Mouse (Mus musculus) kidney, postnatal 25 days (tissue): ENCODE results near the gene Lrrk1.

Experiments used
- DNase-seq, 2 experiments: peaks; one replicate each; pipeline ENCODE4 v3.0.0; 2021; ENCODE audit warnings: mixed read lengths in 2 of 2

The Lrrk1 gene

DNA sequence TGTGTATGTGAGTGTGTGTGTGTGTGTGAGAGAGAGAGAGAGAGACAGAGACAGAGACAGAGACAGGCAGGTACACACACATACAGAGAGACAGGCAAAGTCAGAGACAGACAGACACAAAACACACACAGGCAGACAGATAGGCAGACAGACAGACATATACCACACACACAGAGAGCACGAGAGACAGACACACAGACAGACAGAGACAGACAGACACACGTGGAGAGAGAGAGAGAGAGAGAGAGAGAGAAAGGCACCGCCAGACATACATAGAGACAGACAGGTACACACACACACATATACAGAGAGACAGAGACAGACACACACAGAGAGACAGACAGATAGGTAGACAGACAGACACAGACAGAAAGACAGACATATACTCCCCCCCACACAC lies 138.7 kb downstream of the Lrrk1 start:
- DNase-seq = no peak

DNA sequence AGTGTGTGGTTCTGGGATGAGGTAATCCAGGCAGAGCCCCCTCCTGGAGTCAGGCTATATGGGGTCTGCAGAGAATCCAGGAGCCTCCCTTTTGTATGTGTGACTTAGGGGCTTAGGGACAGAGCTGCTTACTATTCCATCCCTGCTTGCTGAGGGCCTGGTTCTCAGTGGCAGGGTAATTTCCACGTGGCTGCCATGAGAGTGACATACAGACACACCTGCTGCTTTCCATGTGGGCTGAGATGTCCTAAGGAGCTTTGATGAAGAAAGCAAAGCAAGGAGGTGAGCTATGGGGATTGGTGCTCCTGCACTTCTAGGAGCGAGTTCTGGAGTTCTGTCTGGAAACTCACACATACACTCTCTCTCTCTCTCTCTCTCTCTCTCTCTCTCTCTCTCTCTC lies 139.1 kb downstream of the Lrrk1 start:
- DNase-seq = no peak

DNA sequence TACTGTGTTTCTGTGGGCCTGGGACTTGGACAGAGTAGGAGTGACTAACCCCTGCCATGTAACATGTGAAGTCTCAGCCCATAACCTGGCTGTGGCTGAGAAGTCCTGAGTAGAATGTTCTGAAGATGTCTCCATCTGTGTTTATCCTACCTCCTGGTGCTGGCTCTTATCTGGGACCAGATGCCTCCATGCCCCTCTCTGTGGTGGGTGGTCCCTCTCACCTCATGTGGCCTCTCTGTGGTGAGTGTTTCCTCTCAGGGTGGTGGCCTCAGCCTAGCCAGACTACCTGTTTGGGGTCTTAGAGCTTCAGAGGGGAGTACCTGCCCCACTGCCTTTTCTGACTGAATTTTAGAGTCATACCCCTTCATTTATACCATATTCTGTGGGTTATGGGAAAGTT lies 139.9 kb downstream of the Lrrk1 start:
- no peak for DNase-seq

DNA sequence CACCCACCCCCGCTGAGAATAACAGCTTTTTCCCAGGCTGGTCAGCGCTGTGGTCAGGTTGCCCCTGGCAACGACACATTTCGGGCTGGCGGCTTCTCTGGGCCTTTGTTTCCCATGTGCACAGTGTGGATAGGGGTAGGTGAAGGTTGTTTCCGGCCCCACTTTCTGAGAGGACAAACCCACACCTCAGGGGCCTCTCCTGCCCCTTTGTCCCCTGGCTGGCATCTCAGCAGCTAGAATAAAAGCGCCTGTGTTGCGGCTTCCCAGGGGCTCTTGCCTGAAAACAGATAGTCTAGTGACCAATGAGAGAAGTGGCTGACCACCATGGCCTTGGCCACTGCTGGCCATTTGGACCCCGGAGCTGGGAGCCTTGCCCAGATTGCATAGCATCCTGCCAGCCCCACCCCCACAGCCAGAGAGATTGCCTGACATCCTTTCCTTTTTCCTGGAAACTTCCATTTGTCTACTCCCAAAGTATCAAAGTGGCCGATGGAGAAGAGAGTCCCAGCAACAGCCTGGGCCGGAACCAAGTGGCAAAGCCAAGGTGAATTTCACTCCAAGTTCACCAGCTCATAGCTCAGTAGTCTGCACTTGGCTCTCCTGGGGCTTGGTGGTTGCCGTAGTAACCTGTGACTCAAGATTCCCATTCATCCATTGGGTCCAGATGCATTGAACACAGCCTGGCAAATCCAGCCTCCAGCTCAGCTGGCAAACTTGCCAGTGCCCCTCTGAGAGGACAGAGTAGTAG lies 140.7 kb downstream of the Lrrk1 start:
- DNase-seq = peak; percentile 21 to 45

DNA sequence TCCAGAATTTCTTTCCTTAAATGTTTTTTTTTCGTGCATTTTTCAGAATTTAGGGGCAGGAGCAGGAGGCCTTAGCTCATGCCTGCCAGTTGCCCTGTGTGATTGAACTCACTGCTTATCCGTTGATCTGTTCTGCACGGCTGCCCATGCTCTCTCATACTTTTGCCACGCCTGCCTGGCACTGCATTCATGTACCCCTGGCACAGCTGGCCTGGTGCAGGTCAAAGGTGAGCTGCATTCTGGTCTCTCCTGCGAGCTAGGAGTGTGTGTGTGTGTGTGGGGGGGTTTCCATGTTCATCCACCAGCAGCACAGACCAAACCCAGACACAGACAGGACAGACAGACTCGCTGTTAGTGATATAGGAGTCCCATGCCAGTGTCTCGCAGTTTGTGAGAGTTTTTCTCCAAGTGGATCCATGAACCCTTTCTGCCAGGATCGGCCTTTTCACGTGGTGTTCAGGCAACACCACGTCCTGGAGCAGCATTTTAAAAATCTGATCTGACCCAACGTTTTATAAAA lies 141.4 kb downstream of the Lrrk1 start:
- DNase-seq = peak; percentile 61 to 77

DNA sequence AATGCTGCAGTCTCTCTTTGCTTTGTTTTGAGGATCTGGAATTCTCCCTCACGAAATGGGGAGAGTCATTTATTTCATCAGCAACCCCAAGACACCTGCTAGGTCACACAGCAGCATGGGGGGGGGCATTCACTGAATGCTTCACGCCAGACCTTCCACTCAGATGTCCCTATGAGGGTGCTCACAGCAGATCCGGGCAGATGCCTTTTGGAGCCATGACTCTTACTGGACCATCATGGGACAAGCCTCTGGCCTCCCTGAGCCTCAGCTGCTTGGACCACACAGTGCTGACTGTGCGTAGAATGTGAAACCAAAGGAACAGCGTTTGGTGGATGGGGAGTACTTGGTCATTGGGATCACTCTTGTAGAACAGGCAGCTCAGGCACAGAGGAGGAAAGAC lies 142.5 kb downstream of the Lrrk1 start:
- DNase-seq = no peak

DNA sequence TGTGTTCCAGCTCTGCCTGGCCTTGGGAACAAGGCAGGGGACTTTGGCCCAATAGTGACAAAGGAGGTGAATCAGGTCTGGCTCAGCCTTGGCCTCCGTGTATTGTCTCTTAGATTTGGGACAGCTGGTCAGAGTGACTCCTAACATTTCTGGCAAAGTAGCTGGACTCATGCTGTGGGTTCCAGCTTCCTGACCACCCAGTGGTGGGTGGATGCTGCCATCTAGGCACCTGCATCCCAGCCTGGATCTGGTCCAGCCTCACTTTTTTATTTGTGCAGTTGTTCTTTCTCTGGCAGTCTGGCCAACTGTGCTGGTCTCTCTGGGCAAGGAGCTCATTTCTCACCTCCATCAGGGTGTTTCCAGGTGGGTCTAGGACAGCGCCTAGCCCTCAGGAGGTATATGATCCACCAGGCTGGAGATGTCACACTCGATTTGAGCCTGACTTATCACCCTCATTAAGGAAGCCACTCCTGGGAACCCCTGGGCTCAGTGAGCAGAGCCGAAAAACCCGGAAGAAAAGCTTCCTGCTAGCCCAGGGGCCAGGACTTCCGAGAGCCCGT lies 144.3 kb downstream of the Lrrk1 start:
- peak in 1 of 2 experiments; percentile 34 for DNase-seq

DNA sequence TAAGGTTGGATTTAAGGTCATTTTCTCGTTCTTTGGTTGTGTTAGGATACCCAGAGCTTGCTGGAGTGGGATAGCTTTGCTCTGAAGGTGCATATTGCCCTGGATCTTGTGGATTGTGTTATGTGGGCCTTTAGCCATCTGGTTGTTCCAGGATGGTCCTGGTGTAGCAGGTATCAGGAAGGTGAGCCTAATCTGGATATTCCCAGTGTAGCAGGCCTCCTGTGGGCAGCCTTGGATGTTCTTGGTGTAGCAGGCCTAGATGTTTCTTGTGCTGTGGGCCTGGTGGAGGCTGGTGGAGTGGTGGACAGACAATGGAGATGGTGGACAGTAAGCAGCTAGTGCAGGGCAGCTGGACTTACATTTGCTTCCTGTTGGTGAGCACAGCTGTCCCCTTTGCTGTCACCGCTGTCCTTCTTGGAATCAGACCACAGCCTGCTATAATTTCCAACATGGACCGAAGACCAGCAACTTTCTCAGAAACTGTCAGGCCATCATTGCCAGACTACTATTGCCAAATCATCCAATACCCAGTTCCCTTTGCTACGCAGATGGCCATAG lies 146.2 kb downstream of the Lrrk1 start:
- no peak for DNase-seq

DNA sequence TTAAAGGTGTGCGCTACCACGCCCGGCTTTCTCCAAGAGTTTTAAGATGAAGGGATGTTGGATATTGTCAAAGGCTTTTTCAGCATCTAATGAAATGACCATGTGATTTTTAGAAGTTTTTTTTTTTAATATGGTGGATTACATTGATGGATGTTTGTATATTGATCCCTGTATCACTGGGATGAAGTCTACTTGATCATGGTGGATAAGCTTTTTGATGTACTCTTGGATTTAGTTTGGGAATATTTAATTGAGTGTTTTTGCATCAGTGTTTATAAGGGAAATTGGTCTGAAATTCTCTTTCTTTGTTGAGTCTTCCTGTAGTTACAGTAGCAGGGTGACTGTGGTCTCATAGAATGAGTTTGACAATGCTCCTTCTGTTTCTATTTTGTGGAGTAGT lies 150.0 kb downstream of the Lrrk1 start:
- DNase-seq = no peak

DNA sequence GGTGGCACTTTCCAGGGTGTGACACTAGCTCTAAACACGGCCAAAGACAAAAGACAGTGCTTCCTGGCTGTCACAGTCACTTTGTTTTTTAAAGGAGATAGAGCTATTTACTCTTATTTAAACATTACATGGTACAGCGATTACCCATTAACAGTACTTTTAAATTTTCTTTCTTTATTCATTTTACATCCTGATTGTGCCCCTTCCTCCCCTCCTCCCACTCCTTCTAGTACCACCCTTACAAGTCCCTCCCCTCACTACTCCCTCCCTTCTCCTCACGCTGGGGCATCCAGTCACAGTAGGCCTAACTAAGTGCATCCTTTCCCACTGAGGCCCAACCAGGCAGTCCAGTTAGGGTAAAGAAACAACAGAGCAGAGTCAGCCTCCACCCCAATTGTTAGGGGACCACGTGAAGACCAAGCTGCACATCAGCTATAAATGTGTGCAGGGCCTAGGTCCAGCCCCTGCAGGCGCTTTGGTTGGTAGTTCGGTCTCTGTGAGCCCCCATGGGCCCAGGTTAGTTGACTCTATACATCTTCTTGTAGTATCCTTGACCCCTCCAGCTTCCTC lies 154.1 kb downstream of the Lrrk1 start:
- DNase-seq = no peak

DNA sequence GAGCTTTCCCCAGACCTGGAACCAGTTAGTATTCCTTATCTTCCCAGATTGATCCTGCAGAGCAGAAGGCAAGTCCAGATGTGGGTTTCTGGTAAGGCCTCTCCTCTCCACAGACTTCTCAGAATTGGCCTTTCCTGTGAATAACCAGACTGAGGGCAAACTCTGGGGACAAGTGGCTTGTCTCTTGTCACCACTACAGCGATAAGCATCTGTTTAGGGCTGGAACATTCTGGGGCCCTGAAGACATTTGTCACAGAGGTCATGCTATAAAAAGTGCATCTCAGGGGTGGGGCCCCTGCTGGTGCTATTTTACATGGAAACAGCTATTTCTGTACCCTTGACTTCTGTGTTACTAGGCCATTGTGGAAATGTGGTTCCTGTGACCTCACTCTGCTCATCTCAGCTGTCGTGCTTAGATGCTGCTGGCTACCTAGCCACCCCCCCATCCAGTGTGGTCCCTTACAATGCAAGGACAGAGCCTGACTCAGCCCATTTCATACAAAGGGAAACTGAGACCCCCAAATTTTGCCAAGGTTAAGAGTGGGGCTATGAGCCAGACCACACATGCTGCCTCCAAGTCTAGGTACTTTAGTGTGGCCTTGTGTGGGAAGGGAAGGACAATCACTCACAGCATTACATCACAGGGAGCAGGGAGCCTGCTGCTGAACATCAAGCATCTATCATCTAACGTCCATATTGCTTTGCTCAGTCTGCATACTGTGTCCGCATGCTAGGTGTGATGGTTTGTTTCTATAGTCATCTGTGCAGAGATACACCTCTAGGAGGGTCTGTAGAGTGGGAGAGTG lies 154.8 kb downstream of the Lrrk1 start:
- no peak for DNase-seq

DNA sequence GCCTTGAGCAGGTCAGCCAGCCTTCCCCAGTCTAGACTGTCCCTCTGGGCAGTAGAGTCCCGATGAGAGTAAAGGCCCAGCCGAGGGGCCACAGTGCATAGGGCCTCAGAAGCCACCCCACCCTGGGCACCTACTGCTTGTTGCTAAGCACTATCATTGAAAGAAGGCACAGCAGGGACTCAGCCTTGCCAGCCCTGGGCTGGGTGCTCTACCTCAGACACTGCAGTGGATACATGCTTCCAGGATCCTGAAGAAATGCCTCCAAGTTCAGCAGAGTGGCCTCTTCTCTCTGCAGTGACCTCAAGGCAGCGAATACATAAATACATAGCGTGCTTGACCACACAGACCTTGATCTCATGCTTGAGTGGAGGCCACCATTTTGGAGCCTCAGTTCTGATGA lies 156.3 kb downstream of the Lrrk1 start:
- DNase-seq = no peak

DNA sequence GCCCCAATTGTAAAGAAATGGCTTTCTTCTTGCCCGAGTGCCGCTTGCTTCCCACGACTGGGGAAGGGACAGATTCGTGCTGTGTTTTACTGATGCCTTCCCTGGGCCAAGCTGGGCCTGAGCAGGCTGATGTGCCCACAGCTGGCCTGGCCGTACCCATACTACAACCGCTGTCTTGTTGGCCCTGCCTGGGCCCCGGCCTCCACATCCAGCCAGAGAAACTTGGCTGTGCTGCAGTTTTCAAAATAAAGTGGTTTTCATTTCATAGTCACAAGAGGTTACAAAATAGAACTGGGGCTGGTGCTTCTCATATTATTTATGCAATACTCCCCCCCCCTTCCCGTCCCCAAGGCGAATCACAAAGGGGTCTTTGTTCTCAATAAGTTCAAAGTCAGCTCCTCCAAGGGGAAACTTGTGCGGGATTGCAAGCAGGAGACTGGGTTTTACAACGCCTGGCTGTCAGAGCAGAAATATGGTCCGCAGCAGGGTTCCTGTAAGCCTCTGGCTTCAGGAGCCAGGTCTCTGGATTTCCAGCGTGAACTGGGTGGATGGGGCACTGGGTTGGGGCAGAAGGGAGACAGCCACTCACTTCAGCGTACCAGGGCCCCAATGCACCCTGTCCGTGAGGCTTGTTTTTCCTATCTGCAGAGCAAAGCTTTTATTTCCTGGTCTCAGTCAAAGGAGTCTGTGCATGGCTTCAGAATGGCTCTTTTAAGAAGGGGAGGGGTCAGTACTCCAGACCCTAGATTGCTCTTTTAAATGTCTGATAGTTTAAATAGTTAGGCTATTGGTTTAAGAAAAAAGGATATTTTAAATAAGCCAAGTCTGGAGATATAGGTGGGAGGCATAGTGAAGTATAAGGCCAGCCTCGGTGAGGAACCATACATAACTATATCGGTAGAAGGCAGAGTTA lies 157.3 kb downstream of the Lrrk1 start:
- no peak for DNase-seq

DNA sequence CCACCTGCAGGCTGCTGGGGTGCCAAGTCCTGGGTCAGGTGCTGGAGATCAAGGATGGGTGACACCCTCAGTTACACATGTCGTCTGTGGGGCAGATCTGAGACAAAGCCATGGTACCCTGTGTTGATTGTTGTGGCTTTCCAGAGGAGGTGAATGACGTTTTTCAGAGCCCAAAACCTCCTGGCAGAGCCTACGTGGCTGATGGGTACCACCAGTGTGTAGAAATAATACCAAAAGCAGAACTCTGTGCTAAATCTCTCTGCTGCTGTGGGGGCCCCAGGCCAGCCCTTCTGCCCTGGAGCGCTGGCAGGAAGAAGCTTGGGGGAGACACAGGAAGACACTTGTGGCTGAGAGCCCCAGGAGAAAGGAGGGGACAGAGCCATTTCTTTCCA lies 157.9 kb downstream of the Lrrk1 start:
- no peak for DNase-seq

DNA sequence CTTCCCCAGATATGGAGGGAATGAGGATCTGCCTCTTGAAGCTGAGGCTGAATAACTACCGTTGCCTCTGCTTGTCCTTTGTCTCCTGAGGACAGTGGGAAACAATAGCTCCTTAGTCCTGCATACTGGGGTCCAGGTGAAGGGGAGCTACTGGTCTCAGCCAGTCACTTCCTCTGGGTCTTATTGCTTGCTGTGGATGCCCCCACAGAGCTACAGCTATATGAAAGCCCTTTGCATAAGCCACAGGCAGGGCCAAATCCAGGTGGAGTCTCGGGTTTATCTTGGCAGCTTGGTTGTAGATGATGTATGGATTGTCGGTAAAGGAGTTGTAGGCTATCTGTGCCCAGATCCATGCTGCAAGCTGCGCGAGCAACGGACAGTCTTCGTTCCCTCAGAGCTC lies 158.7 kb downstream of the Lrrk1 start:
- no peak for DNase-seq

DNA sequence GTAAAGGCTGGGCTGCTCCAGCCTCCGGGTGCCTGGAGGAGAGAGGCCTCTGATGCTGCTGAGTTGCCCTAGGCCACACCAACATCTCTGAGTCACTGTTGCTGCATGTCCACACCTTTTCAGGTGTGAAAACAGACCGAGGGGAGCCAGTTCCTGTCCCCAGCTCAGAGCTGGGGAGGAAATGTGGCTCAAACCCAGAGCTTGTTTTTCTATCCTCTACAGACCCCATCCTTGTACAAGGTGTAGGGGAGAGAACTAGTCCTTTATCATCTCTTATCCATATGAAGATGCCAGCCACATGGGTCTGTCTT lies 159.6 kb downstream of the Lrrk1 start:
- no peak for DNase-seq

DNA sequence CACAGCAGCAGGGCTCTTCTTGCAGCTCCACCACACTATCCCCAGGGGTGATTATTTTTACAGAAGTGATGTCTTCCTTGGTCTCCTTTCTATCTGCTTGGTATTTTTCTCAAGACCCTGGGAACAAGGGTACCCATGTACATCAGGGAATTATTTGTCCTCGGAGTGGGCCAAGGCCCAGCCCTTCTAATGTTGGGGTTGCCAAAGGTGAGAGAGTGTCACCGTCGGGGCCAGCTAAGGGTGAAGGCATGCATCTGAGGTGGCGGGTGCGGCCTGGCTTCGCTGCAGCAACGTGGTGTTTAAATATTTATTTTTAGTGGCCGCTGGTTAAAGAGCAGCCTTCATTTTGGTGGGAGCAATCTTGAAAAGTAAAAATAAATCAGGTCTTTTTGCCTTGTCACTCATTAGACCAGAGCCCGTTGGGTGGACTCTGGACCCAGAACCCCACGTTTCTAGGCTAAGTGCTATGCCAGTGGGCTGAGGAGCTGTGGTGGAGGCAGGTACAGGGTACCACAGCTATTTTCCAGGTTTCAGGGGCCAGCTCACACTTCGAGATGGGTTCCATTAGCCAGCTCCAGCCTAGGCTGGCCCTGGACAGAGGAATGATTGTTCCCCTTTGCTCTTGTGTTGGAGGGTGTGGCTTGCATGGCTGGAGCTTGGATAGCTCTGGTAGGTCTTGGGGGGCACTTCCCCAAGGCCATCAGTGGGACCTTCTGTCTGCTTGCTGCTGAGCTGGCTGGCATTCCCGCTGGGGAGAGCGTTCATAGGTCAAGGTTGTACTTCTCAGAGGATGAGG lies 160.1 kb downstream of the Lrrk1 start:
- DNase-seq = peak; percentile 35 to 64

DNA sequence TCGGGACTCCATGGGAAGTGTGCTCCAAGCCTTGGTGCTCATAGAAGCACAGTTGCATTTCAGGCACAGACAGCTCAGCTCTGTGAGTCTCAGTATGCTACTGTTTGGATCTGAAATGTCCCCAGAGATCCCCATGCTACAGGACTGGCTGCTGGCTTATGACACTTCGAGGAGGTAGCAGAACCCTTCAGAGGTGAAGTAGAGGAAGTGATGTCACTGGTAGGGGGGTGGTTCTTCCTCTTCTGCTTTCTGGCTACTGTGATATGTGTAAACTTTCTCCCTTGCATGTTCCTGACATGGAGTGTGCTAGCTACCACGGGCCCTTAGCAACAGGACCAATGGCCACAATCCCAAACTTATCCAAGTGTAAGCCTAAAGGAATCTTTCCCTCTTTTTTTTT lies 162.3 kb downstream of the Lrrk1 start:
- DNase-seq = no peak

DNA sequence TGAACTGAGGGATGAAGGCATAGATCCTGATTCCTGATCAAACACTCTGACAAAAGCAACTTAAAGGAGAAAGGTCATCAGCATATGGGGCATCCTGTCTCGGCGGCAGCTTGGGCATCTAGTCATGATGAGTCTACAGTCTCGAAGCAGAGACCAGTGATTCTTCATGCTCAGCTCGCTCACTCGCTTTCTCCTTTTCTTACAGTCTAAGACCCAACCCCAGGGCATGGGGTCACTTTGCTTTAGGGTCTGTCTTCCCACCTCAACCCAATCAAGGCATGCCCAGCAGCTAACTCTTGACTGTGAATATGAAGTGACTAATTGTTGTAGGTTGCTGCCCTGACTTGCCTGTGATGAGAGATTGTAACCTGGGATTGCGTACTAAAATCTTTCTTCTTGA lies 163.6 kb downstream of the Lrrk1 start:
- DNase-seq = no peak

DNA sequence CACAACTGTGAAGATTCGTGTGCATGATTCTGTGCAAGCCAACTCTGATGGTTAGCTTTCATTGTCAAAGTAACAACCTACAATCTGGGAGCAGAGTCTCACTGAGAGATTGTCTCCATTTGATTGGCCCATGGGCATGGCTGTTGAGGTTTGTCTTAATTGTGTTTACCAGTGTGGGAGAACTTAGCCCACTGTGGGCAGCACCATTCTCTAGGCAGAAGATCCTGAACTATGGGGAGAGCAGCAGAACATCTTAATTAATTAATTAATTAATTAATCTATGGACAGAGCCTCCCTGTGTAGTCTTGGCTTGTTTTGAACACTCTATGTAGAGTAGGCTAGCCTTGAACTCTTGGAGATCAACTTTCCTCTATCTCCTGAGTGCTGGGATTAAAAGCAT lies 164.4 kb downstream of the Lrrk1 start:
- no peak for DNase-seq

DNA sequence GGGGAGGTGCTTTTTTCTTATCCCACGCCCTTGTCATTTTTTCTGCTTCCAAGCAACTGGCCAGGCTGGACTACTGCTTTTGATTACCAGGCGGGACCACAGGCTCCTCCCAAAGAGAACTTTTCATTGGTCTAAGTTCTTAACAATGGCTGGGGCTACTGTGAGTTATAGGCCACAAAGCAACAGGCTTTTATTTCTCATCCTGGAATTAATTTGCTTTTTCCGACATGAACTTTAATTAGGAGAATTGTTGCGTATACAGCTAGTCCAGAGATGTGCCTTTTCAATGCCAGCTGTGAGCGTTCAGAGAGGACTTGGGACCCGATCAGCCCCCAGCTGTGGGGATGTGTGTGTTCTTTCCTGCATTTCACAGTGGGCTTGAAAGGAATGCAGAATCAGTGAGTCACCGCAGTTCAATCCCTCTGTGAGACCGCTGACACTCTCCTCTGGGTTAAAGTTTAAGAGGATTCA lies 165.5 kb downstream of the Lrrk1 start:
- peak; percentile 50 to 60 for DNase-seq
